9 mouse cellular contexts compared by ENCODE assay signal in the genomic region with DNA sequence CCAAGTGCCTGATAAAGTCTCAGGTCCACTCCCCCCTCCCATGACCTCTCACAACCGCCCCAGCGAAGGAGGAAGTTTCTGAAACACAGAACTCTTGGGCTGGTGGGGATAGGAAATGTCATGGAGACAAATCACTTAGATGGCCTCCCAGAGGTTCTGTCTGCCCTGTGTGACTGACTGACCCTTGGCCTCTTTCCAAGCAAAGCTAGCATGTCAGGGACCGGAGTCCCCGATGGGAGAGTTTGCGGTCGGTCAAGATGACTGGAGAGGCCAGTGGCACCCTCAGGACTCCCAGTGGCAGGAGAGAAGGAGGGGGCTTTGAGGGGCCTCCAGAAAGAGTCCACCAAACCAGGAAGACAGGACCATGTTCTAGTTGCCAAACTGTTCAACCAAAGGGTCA. TPM values are rescaled to one million over a fixed set of nuclear protein-coding genes. Genes with fewer than 3 reads are reported as not detected.
DNase-seq lines count a peak whose midpoint lies in the region; ATAC-seq lines count a peak whose summit lies in the region.
"Had no signal": no experiment of that assay in that cellular context is flagged by ENCODE, and none has a peak within 500 bp of the region (broad histone marks: within the 10 kb centered on the region; RNA-seq: fewer than 3 reads in every experiment).

No protein-coding gene starts in this region.

- no peak for DNase-seq in embryonic facial prominence, embryonic 11.5 days (ENCODE audit: low spot score)
- no peak for DNase-seq in forebrain, embryonic 10.5 days (ENCODE audit: extremely low spot score, low spot score)
- DNase-seq in right cerebral cortex, postnatal 36 days (ENCODE audit: low spot score in 2 of 2): no peak
- no peak for DNase-seq in cerebellum, postnatal 25 days
- DNase-seq: thymus, postnatal 14 days had no signal

- peak overlapping the region; percentile 84 for H3K9ac ChIP-seq in embryonic facial prominence, embryonic 11.5 days (replicated peaks; ENCODE audit: low read length)
- peak overlapping the region; percentile 88 for H3K9ac ChIP-seq in hindbrain, embryonic 16.5 days (ENCODE audit: low read depth, low read length)

- no peak for ATAC-seq in embryonic facial prominence, embryonic 11.5 days (replicated peaks; ENCODE audit: insufficient number of reproducible peaks, low FRiP score, low TSS enrichment, low read depth)
- no peak for ATAC-seq in hindbrain, embryonic 16.5 days
- ATAC-seq in megakaryocyte progenitor cell, adult 5-6 weeks (replicated peaks; ENCODE audit: poor library complexity): peak; percentile 28; the same call in 1 of the 2 replicates
- no peak for ATAC-seq in CD4-positive, CD25-positive, alpha-beta regulatory T cell, adult 4 months
- ATAC-seq: Patski had no signal

- H3K4me3 ChIP-seq in embryonic facial prominence, embryonic 11.5 days (ENCODE audit: low read depth, low read length): peak overlapping the region; percentile 65
- peak overlapping the region; percentile 84 for H3K4me3 ChIP-seq in forebrain, embryonic 10.5 days
- peak overlapping the region; percentile 66 for H3K4me3 ChIP-seq in hindbrain, embryonic 16.5 days (ENCODE audit: low read length)

- no peaks in the 10 kb centered on the region for H3K27me3 ChIP-seq in embryonic facial prominence, embryonic 11.5 days (ENCODE audit: control insufficient read depth, insufficient read depth, low read length)
- peaks cover 62% of the 10 kb centered on the region for H3K27me3 ChIP-seq in forebrain, embryonic 10.5 days (ENCODE audit: poor library complexity, severe bottlenecking)
- no peaks in the 10 kb centered on the region for H3K27me3 ChIP-seq in hindbrain, embryonic 16.5 days (replicated peaks; ENCODE audit: control insufficient read depth, insufficient read depth, low read length)
- H3K27me3 ChIP-seq: Patski had no signal

- peak overlapping the region; percentile 96 for H3K4me2 ChIP-seq in embryonic facial prominence, embryonic 11.5 days (ENCODE audit: low read depth, low read length)
- H3K4me2 ChIP-seq in hindbrain, embryonic 16.5 days (ENCODE audit: low read length): peak overlapping the region; percentile 92

- 28% methylated on average over 6 of the region's 6 CpGs for WGBS in embryonic facial prominence, embryonic 11.5 days
- WGBS in forebrain, embryonic 10.5 days: 67% methylated on average over 6 of the region's 6 CpGs
- WGBS in hindbrain, embryonic 16.5 days: 8% methylated on average over 6 of the region's 6 CpGs

- peaks cover 2% of the 10 kb centered on the region for H3K36me3 ChIP-seq in embryonic facial prominence, embryonic 11.5 days (replicated peaks; ENCODE audit: control insufficient read depth, insufficient read depth, low read depth, low read length)
- peaks cover 58% of the 10 kb centered on the region for H3K36me3 ChIP-seq in forebrain, embryonic 10.5 days (replicated peaks)
- peaks cover 8% of the 10 kb centered on the region for H3K36me3 ChIP-seq in hindbrain, embryonic 16.5 days (ENCODE audit: control insufficient read depth, insufficient read depth, low read length)

- H3K27ac ChIP-seq in embryonic facial prominence, embryonic 11.5 days (replicated peaks; ENCODE audit: low read depth, low read length): no peak overlapping the region
- H3K27ac ChIP-seq in forebrain, embryonic 10.5 days: peak overlapping the region; percentile 95
- no peak overlapping the region; the same call in 1 of the 2 replicates for H3K27ac ChIP-seq in hindbrain, embryonic 16.5 days (ENCODE audit: low read depth, low read length)

- H3K4me1 ChIP-seq in embryonic facial prominence, embryonic 11.5 days (ENCODE audit: control insufficient read depth, insufficient read depth, low read length): peaks cover 14% of the 10 kb centered on the region
- H3K4me1 ChIP-seq in forebrain, embryonic 10.5 days: peaks cover 99% of the 10 kb centered on the region
- peaks cover 57% of the 10 kb centered on the region for H3K4me1 ChIP-seq in hindbrain, embryonic 16.5 days (ENCODE audit: control insufficient read depth, insufficient read depth, low read depth, low read length)

- H3K9me3 ChIP-seq in embryonic facial prominence, embryonic 11.5 days (replicated peaks; ENCODE audit: control insufficient read depth, low read length): no peaks in the 10 kb centered on the region
- H3K9me3 ChIP-seq in forebrain, embryonic 10.5 days: no peaks in the 10 kb centered on the region; the same call in 1 of the 2 replicates
- no peaks in the 10 kb centered on the region for H3K9me3 ChIP-seq in hindbrain, embryonic 16.5 days (ENCODE audit: control insufficient read depth, low read length)

RNA-seq across cellular contexts. Expression of gene Efnb3, which starts 1.2 kb away (rescaled TPM):
- 11.2 and 11.3 TPM in 2 replicates for polyA plus RNA-seq in embryonic facial prominence, embryonic 11.5 days (2014; fragmentation: Nextera tagmentation; extraction: Ambion mirVana)
- 27.9 and 28.7 TPM in 2 replicates for polyA plus RNA-seq in forebrain, embryonic 10.5 days (2016; fragmentation: Nextera tagmentation; extraction: Ambion mirVana)
- polyA plus RNA-seq in hindbrain, embryonic 16.5 days (2015; fragmentation: Nextera tagmentation; extraction: Ambion mirVana): 104 and 132 TPM in 2 replicates
- total RNA-seq in megakaryocyte progenitor cell, adult 5-6 weeks (2015): 0.15 TPM in 1 of 2 replicates, not detected in the other
- total RNA-seq in megakaryocyte progenitor cell, adult 5-6 weeks (2017): 0.24 and 0.33 TPM in 2 replicates
- polyA plus RNA-seq in CD4-positive, CD25-positive, alpha-beta regulatory T cell, adult 4 months (2017; shearing (Covaris generic)): under 1 TPM; 0.27 to 0.37 TPM

RNA-seq across cellular contexts. Expression of gene Dnah2, which starts 9.8 kb away (rescaled TPM):
- polyA plus RNA-seq in embryonic facial prominence, embryonic 11.5 days (2014; fragmentation: Nextera tagmentation; extraction: Ambion mirVana): 1.5 and 2.1 TPM in 2 replicates
- polyA plus RNA-seq in forebrain, embryonic 10.5 days (2016; fragmentation: Nextera tagmentation; extraction: Ambion mirVana): 1.5 TPM in 2 replicates
- 3.0 and 4.0 TPM in 2 replicates for polyA plus RNA-seq in hindbrain, embryonic 16.5 days (2015; fragmentation: Nextera tagmentation; extraction: Ambion mirVana)
- total RNA-seq in megakaryocyte progenitor cell, adult 5-6 weeks (2015): 0.07 TPM in 1 of 2 replicates, not detected in the other
- under 0.01 TPM in 1 of 2 replicates, not detected in the other for total RNA-seq in megakaryocyte progenitor cell, adult 5-6 weeks (2017)
- under 1 TPM in 1 of 2 experiments, not detected in 1; 0.09 TPM for polyA plus RNA-seq in CD4-positive, CD25-positive, alpha-beta regulatory T cell, adult 4 months (2017; shearing (Covaris generic))

RNA-seq across cellular contexts. Expression of gene Wrap53, which starts 21.3 kb away (rescaled TPM):
- 40.2 and 40.9 TPM in 2 replicates for polyA plus RNA-seq in embryonic facial prominence, embryonic 11.5 days (2014; fragmentation: Nextera tagmentation; extraction: Ambion mirVana)
- polyA plus RNA-seq in forebrain, embryonic 10.5 days (2016; fragmentation: Nextera tagmentation; extraction: Ambion mirVana): 46.4 and 51.1 TPM in 2 replicates
- polyA plus RNA-seq in hindbrain, embryonic 16.5 days (2015; fragmentation: Nextera tagmentation; extraction: Ambion mirVana): 18.2 and 20.1 TPM in 2 replicates
- total RNA-seq in megakaryocyte progenitor cell, adult 5-6 weeks (2015): 16.2 and 18.3 TPM in 2 replicates
- total RNA-seq in megakaryocyte progenitor cell, adult 5-6 weeks (2017): 6.2 and 6.9 TPM in 2 replicates
- 10 to 100 TPM; 23.0 to 31.9 TPM for polyA plus RNA-seq in CD4-positive, CD25-positive, alpha-beta regulatory T cell, adult 4 months (2017; shearing (Covaris generic))

RNA-seq across cellular contexts. Expression of gene Trp53, which starts 21.4 kb away (rescaled TPM):
- polyA plus RNA-seq in embryonic facial prominence, embryonic 11.5 days (2014; fragmentation: Nextera tagmentation; extraction: Ambion mirVana): 200 and 215 TPM in 2 replicates
- polyA plus RNA-seq in forebrain, embryonic 10.5 days (2016; fragmentation: Nextera tagmentation; extraction: Ambion mirVana): 192 and 194 TPM in 2 replicates
- polyA plus RNA-seq in hindbrain, embryonic 16.5 days (2015; fragmentation: Nextera tagmentation; extraction: Ambion mirVana): 47.9 and 57.9 TPM in 2 replicates
- 124 and 173 TPM in 2 replicates for total RNA-seq in megakaryocyte progenitor cell, adult 5-6 weeks (2015)
- 65.1 and 65.6 TPM in 2 replicates for total RNA-seq in megakaryocyte progenitor cell, adult 5-6 weeks (2017)
- 100 to 1,000 TPM; 307 to 416 TPM for polyA plus RNA-seq in CD4-positive, CD25-positive, alpha-beta regulatory T cell, adult 4 months (2017; shearing (Covaris generic))

RNA-seq across cellular contexts. Expression of gene Atp1b2, which starts 47.0 kb away (rescaled TPM):
- polyA plus RNA-seq in embryonic facial prominence, embryonic 11.5 days (2014; fragmentation: Nextera tagmentation; extraction: Ambion mirVana): 5.2 and 6.0 TPM in 2 replicates
- 4.3 and 4.6 TPM in 2 replicates for polyA plus RNA-seq in forebrain, embryonic 10.5 days (2016; fragmentation: Nextera tagmentation; extraction: Ambion mirVana)
- 105 and 117 TPM in 2 replicates for polyA plus RNA-seq in hindbrain, embryonic 16.5 days (2015; fragmentation: Nextera tagmentation; extraction: Ambion mirVana)
- total RNA-seq in megakaryocyte progenitor cell, adult 5-6 weeks (2015): 19.6 and 44.5 TPM in 2 replicates
- 2.0 and 4.0 TPM in 2 replicates for total RNA-seq in megakaryocyte progenitor cell, adult 5-6 weeks (2017)
- not detected for polyA plus RNA-seq in CD4-positive, CD25-positive, alpha-beta regulatory T cell, adult 4 months (2017; shearing (Covaris generic))
